Comparison of ENCODE assay signal across 8 mouse cellular contexts in the genomic region with DNA sequence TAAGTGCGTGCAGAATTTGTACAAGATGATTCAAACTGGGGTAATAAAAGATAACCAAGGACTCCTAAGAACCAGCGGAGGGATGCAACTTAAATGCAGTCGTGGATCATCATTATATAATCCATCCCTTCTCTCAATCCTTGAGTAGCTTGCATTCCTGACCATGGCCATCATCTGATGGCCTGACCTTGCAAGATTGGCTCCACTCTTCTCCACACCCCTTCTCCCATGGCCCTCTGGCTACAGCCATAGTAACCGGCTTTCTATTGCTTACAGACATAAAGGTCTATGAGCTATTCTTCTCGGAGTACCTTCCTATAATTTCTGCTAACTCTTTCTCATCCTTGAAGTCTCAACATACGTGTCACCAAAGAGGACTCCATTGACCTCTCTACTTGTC. TPM values are rescaled to one million over a fixed set of nuclear protein-coding genes. Genes with fewer than 3 reads are reported as not detected.
A peak's percentile ranks its signal among the peaks of the same experiment; 100 is the strongest.
DNase-seq lines count a peak whose midpoint lies in the region; ATAC-seq and TF ChIP-seq lines count a peak whose summit lies in the region.

No protein-coding gene starts in this region.

- peak overlapping the region; percentile 91; the same call in 1 of the 2 replicates for H3K4me3 ChIP-seq in spleen, adult 2 months (ENCODE audit: extremely low read depth, insufficient read depth, insufficient read length)
- H3K4me3 ChIP-seq in limb, embryonic 15.5 days = peak overlapping the region; percentile 97

- H3K4me2 ChIP-seq in limb, embryonic 15.5 days = peak overlapping the region; percentile 80

- H3K4me1 ChIP-seq in spleen, adult 2 months (ENCODE audit: control insufficient read depth, insufficient read depth, insufficient read length) = peaks cover 4% of the 10 kb centered on the region
- H3K4me1 ChIP-seq in limb, embryonic 15.5 days = peaks cover 24% of the 10 kb centered on the region

- no peaks in the 10 kb centered on the region for H3K27me3 ChIP-seq in spleen, adult 2 months (ENCODE audit: control insufficient read depth, insufficient read depth, low read length)
- H3K27me3 ChIP-seq in limb, embryonic 15.5 days = no peaks in the 10 kb centered on the region

- H3K9ac ChIP-seq in limb, embryonic 15.5 days = peak overlapping the region; percentile 99

- H3K9me3 ChIP-seq in limb, embryonic 15.5 days = no peaks in the 10 kb centered on the region

- ATAC-seq in limb, embryonic 15.5 days (ENCODE audit: insufficient number of reproducible peaks, low FRiP score, low TSS enrichment, low read depth) = no peak
- ATAC-seq in cerebellum, adult (ENCODE audit: insufficient number of reproducible peaks, low FRiP score, low TSS enrichment) = no peak

- WGBS in spleen, adult 2 months = 65% methylated on average over 6 of the region's 6 CpGs
- WGBS in limb, embryonic 15.5 days = 52% methylated on average over 6 of the region's 6 CpGs

- peaks cover 5% of the 10 kb centered on the region; the same call in 1 of the 2 replicates for H3K36me3 ChIP-seq in spleen, adult 2 months (ENCODE audit: control insufficient read depth, insufficient read depth, low read length)
- peaks cover 18% of the 10 kb centered on the region for H3K36me3 ChIP-seq in limb, embryonic 15.5 days

- TF ChIP-seq CTCF in spleen, adult 2 months (IDR thresholded peaks at IDR 0.05; ENCODE audit: extremely low read depth, insufficient read depth, insufficient read length, insufficient replicate concordance) = no peak

- intact Hi-C loops in left cerebral cortex, postnatal 14 days (cut with DNase I) = no loop called here

- no peak for TF ChIP-seq POLR2A in spleen, adult 2 months (IDR thresholded peaks at IDR 0.05; ENCODE audit: low read depth, low read length)

- no peak overlapping the region for H3K27ac ChIP-seq in spleen, adult 2 months (ENCODE audit: insufficient read depth, low read length)
- H3K27ac ChIP-seq in limb, embryonic 15.5 days = peak overlapping the region; percentile 97

- DNase-seq in adrenal gland, postnatal 14 days = peak; percentile 34
- no peak for DNase-seq in adrenal gland, postnatal 10 days
- no peak for DNase-seq in spleen, adult 2 months (ENCODE audit: low read depth in 1 of 2, low spot score in 2 of 2)
- DNase-seq in spleen, postnatal 4 days (ENCODE audit: low spot score in 2 of 2) = no peak
- DNase-seq in thymus, postnatal 4 days = no peak
- no peak for DNase-seq in left cerebral cortex, postnatal 14 days (ENCODE audit: low spot score in 2 of 2)

RNA-seq across cellular contexts. Expression of a gene that starts 0.8 kb away (rescaled TPM):
- total RNA-seq in adrenal gland, postnatal 14 days (2021) = 29.4 and 32.2 TPM in 2 replicates
- total RNA-seq in adrenal gland, postnatal 10 days (2021) = 10 to 100 TPM; 24.2 to 38.0 TPM
- polyA plus RNA-seq in spleen, adult 2 months (2012; rRNA removed) = 18.7 and 22.5 TPM in 2 replicates
- 6.7 and 8.5 TPM in 2 replicates for polyA plus RNA-seq in limb, embryonic 15.5 days (2015; fragmentation: Nextera tagmentation; extraction: Ambion mirVana)
- total RNA-seq in left cerebral cortex, postnatal 14 days (2021) = 10 to 100 TPM; 14.3 to 17.4 TPM

RNA-seq across cellular contexts. Expression of a gene that starts 0.9 kb away (rescaled TPM):
- 9.3 and 10.6 TPM in 2 replicates for total RNA-seq in adrenal gland, postnatal 14 days (2021)
- 10 to 100 TPM in 1 of 2 experiments, 1 to 10 TPM in 1; 8.5 to 11.8 TPM for total RNA-seq in adrenal gland, postnatal 10 days (2021)
- 10.7 and 11.3 TPM in 2 replicates for polyA plus RNA-seq in spleen, adult 2 months (2012; rRNA removed)
- polyA plus RNA-seq in limb, embryonic 15.5 days (2015; fragmentation: Nextera tagmentation; extraction: Ambion mirVana) = 14.8 and 14.9 TPM in 2 replicates
- 1 to 10 TPM; 4.4 to 4.5 TPM for total RNA-seq in left cerebral cortex, postnatal 14 days (2021)

RNA-seq across cellular contexts. Expression of a gene that starts 16.9 kb away (rescaled TPM):
- total RNA-seq in adrenal gland, postnatal 14 days (2021) = 3.2 and 4.7 TPM in 2 replicates
- 1 to 10 TPM; 4.2 to 5.5 TPM for total RNA-seq in adrenal gland, postnatal 10 days (2021)
- 16.1 and 20.0 TPM in 2 replicates for polyA plus RNA-seq in spleen, adult 2 months (2012; rRNA removed)
- 14.5 and 14.7 TPM in 2 replicates for polyA plus RNA-seq in limb, embryonic 15.5 days (2015; fragmentation: Nextera tagmentation; extraction: Ambion mirVana)
- total RNA-seq in left cerebral cortex, postnatal 14 days (2021) = 10 to 100 TPM; 30.0 to 30.7 TPM

RNA-seq across cellular contexts. Expression of a gene that starts 49.1 kb away (rescaled TPM):
- 22.5 and 24.4 TPM in 2 replicates for total RNA-seq in adrenal gland, postnatal 14 days (2021)
- 10 to 100 TPM; 18.6 to 20.2 TPM for total RNA-seq in adrenal gland, postnatal 10 days (2021)
- polyA plus RNA-seq in spleen, adult 2 months (2012; rRNA removed) = 5.1 and 5.6 TPM in 2 replicates
- 4.8 and 6.7 TPM in 2 replicates for polyA plus RNA-seq in limb, embryonic 15.5 days (2015; fragmentation: Nextera tagmentation; extraction: Ambion mirVana)
- 10 to 100 TPM; 69.2 to 74.3 TPM for total RNA-seq in left cerebral cortex, postnatal 14 days (2021)
